22 mouse cellular contexts compared by ENCODE assay signal in genomic region chr6:120211536-120211935, GRCm38 (mm10).
DNase-seq lines count a peak whose midpoint lies in the region; ATAC-seq and TF ChIP-seq lines count a peak whose summit lies in the region.
"Had no signal": no experiment of that assay in that cellular context is flagged by ENCODE, and none has a peak within 500 bp of the region (broad histone marks: within the 10 kb centered on the region; RNA-seq: fewer than 3 reads in every experiment).

No protein-coding gene starts in this region.

- H3K4me2 ChIP-seq in liver, embryonic 11.5 days, result no peak overlapping the region
- no peak overlapping the region for H3K4me2 ChIP-seq in liver, embryonic 15.5 days
- H3K4me2 ChIP-seq: embryonic facial prominence, embryonic 15.5 days; forebrain, embryonic 13.5 days; hindbrain, embryonic 12.5 days had no signal

- H3K27ac ChIP-seq in ES-E14 (ENCODE audit: insufficient read depth, low read depth, low read length, poor library complexity, severe bottlenecking), result no peak overlapping the region; the same call in 1 of the 2 replicates
- H3K27ac ChIP-seq in liver, embryonic 11.5 days (ENCODE audit: low read depth, low read length), result no peak overlapping the region
- H3K27ac ChIP-seq in liver, embryonic 15.5 days (replicated peaks), result peak overlapping the region; percentile 14; the same call in 1 of the 2 replicates
- H3K27ac ChIP-seq: embryonic facial prominence, embryonic 15.5 days; forebrain, embryonic 13.5 days; heart, embryonic 10.5 days; hindbrain, embryonic 12.5 days had no signal

- H3K36me3 ChIP-seq in ES-E14 (ENCODE audit: control insufficient read depth, insufficient read depth, low read length, poor library complexity, severe bottlenecking), result peaks cover 45% of the 10 kb centered on the region
- no peaks in the 10 kb centered on the region for H3K36me3 ChIP-seq in liver, embryonic 11.5 days (ENCODE audit: control insufficient read depth, insufficient read depth, low read length)
- no peaks in the 10 kb centered on the region for H3K36me3 ChIP-seq in liver, embryonic 15.5 days (replicated peaks)
- H3K36me3 ChIP-seq: embryonic facial prominence, embryonic 15.5 days; heart, embryonic 10.5 days; hindbrain, embryonic 12.5 days had no signal

- peaks cover 2 to 5% of the 10 kb centered on the region in 2 experiments; a peak in 1 of 4 replicates for H3K4me1 ChIP-seq in ES-E14 (ENCODE audit: control insufficient read depth in 2 of 2, insufficient read depth in 2 of 2, low read length in 2 of 2, poor library complexity in 1 of 2)
- peaks cover 11% of the 10 kb centered on the region for H3K4me1 ChIP-seq in liver, embryonic 11.5 days (replicated peaks; ENCODE audit: control insufficient read depth, insufficient read depth, low read length)
- peaks cover 36% of the 10 kb centered on the region for H3K4me1 ChIP-seq in liver, embryonic 15.5 days (replicated peaks)
- H3K4me1 ChIP-seq: embryonic facial prominence, embryonic 15.5 days; forebrain, embryonic 13.5 days; hindbrain, embryonic 12.5 days had no signal

- no peaks in the 10 kb centered on the region for H3K9me3 ChIP-seq in ES-E14 (ENCODE audit: control insufficient read depth, insufficient read depth, low read depth, low read length)
- H3K9me3 ChIP-seq in liver, embryonic 11.5 days (ENCODE audit: control insufficient read depth, low read length), result no peaks in the 10 kb centered on the region
- H3K9me3 ChIP-seq in liver, embryonic 15.5 days (replicated peaks), result no peaks in the 10 kb centered on the region
- H3K9me3 ChIP-seq: embryonic facial prominence, embryonic 15.5 days; forebrain, embryonic 13.5 days; heart, embryonic 10.5 days; hindbrain, embryonic 12.5 days had no signal

- no peak overlapping the region for H3K9ac ChIP-seq in ES-E14 (ENCODE audit: insufficient read depth, low read depth, low read length, poor library complexity, severe bottlenecking)
- no peak overlapping the region for H3K9ac ChIP-seq in liver, embryonic 11.5 days (ENCODE audit: low read depth, low read length)
- no peak overlapping the region for H3K9ac ChIP-seq in liver, embryonic 15.5 days
- H3K9ac ChIP-seq: embryonic facial prominence, embryonic 15.5 days; forebrain, embryonic 13.5 days; forebrain, postnatal 0 days; hindbrain, embryonic 12.5 days had no signal

- 66% methylated on average over 6 of the region's 6 CpGs for WGBS in liver, embryonic 11.5 days
- WGBS in liver, embryonic 15.5 days (ENCODE audit: insufficient replicate concordance), result 53% methylated on average over 6 of the region's 6 CpGs

- DNase-seq in ES-E14 (ENCODE audit: low read depth, low spot score), result no peak
- DNase-seq in R1 (ENCODE audit: low read depth, low spot score), result peak; percentile 90
- no peak for DNase-seq in liver, embryonic 11.5 days (ENCODE audit: low spot score)
- no peak for DNase-seq in cerebellum, adult 8-10 months
- DNase-seq in left cerebral cortex, postnatal 25 days (ENCODE audit: low spot score in 2 of 2), result no peak
- DNase-seq in spleen, postnatal 36 days (ENCODE audit: low spot score in 2 of 2), result no peak
- no peak for DNase-seq in gastrocnemius, adult 18-20 months (ENCODE audit: low spot score)
- DNase-seq: adrenal gland, postnatal 10 days; cerebellum, adult 2 months; cerebellum, postnatal 14 days; embryo, embryonic 11 days; forebrain, postnatal 0 days; heart, adult 18-20 months; heart, postnatal 10 days; heart, postnatal 4 days had no signal

- ATAC-seq in liver, embryonic 11.5 days (replicated peaks; ENCODE audit: low FRiP score), result 0 out of 2 replicates have a peak, but pooled peaks have one; percentile 22
- no peak for ATAC-seq in liver, embryonic 15.5 days (ENCODE audit: insufficient read depth)
- ATAC-seq: forebrain, embryonic 13.5 days; forebrain, postnatal 0 days; hindbrain, embryonic 16.5 days; Patski had no signal

- intact Hi-C loops in left cerebral cortex, postnatal 25 days (cut with DNase I), result no loop called here

- in situ Hi-C loops in ES-E14 (cut with MboI; ENCODE audit: low sequenced_read_pairs in 2 of 2, unreplicated experiment in 2 of 2), result no loop called here

- no peak overlapping the region for H3K4me3 ChIP-seq in ES-E14 (ENCODE audit: insufficient read depth in 1 of 2, low read depth in 1 of 2, low read length in 2 of 2, poor library complexity in 1 of 2, severe bottlenecking in 1 of 2)
- H3K4me3 ChIP-seq in liver, embryonic 11.5 days (ENCODE audit: low read depth, low read length), result no peak overlapping the region
- no peak overlapping the region for H3K4me3 ChIP-seq in liver, embryonic 15.5 days (replicated peaks)
- H3K4me3 ChIP-seq: embryonic facial prominence, embryonic 15.5 days; forebrain, embryonic 13.5 days; heart, embryonic 10.5 days; hindbrain, embryonic 12.5 days had no signal

- H3K27me3 ChIP-seq in liver, embryonic 11.5 days (replicated peaks; ENCODE audit: control insufficient read depth, insufficient read depth, low read length), result no peaks in the 10 kb centered on the region
- H3K27me3 ChIP-seq in liver, embryonic 15.5 days, result peaks cover 5% of the 10 kb centered on the region; the same call in 1 of the 2 replicates
- H3K27me3 ChIP-seq: embryonic facial prominence, embryonic 15.5 days; forebrain, embryonic 13.5 days; hindbrain, embryonic 12.5 days; Patski had no signal

TF ChIP-seq in ES-E14, 5 proteins besides CTCF, POLR2A, EP300 and RAD21:
- TF ChIP-seq MAFK (IDR thresholded peaks at IDR 0.05; ENCODE audit: insufficient read depth, low read depth, low read length) (no peak), ZC3H11A (IDR thresholded peaks at IDR 0.05; ENCODE audit: borderline replicate concordance, low read depth, low read length) (0 out of 2 replicates have a peak, but pooled peaks have one; percentile 9), HCFC1 (IDR thresholded peaks at IDR 0.05; ENCODE audit: borderline replicate concordance, insufficient read depth, low read length) (no peak), CHD2 (IDR thresholded peaks at IDR 0.05; ENCODE audit: low read depth, low read length) (peak; percentile 37; the same call in 1 of the 2 replicates)
